Mouse (Mus musculus) monocyte, adult 5-6 weeks (primary cell): Measurements from ENCODE around the gene Gm49510. TPM values are rescaled to one million over a fixed set of nuclear protein-coding genes. Genes with fewer than 3 reads are reported as not detected.
A peak's percentile ranks its signal among the peaks of the same experiment; 100 is the strongest.

ENCODE experiments used
- ATAC-seq: fragments of 153-309, 156-312 bp; replicated peaks from 2 replicates; pipeline ENCODE4 v1.8.0; 2017; ENCODE audit warnings: mild to moderate bottlenecking; ENCODE audit not compliant: low TSS enrichment, insufficient number of reproducible peaks, severe bottlenecking, poor library complexity, low FRiP score
- total RNA-seq: library from RNA; stranded (forward); fragments of 200-1000, 200-491, 200-594 nt; gene quantifications from 3 replicates; pipeline ENCODE4 v1.2.3, GENCODE M21; 2017

Gene Gm49510
- 1.7 to 3.9 TPM (median 1.9 TPM) in 3 replicates for total RNA-seq

- no peak for ATAC-seq
Measured at GRCm38 (mm10) chr15:78899409-78899739, at the start of gene Gm49510. Gene Gm49510, plus strand, starts transcription at chr15:78899667.

GRCm38 (mm10) chr15:78850059-78850824 is 49.2 kb upstream of the Gm49510 start:
- ATAC-seq: no peak

GRCm38 (mm10) chr15:78850944-78851343 is 48.5 kb upstream of the Gm49510 start:
- ATAC-seq: no peak

GRCm38 (mm10) chr15:78851505-78852153 is 47.8 kb upstream of the Gm49510 start:
- ATAC-seq: peak; percentile 90

- no peak for ATAC-seq
Measured at GRCm38 (mm10) chr15:78855303-78855965, 44.0 kb upstream of the Gm49510 start, which contains the start of gene Lgals2. Gene Lgals2, minus strand, starts transcription at chr15:78855529.

GRCm38 (mm10) chr15:78857009-78857408 is 42.5 kb upstream of the Gm49510 start:
- ATAC-seq: no peak

GRCm38 (mm10) chr15:78859311-78859710 is 40.2 kb upstream of the Gm49510 start:
- no peak for ATAC-seq

- ATAC-seq: peak; percentile 32; the same call in 1 of the 2 replicates
Measured at GRCm38 (mm10) chr15:78859714-78860113, 39.8 kb upstream of the Gm49510 start.

GRCm38 (mm10) chr15:78862280-78862679 is 37.2 kb upstream of the Gm49510 start:
- peak; percentile 54 for ATAC-seq

- ATAC-seq: no peak
Measured at GRCm38 (mm10) chr15:78863154-78863553, 36.3 kb upstream of the Gm49510 start.

GRCm38 (mm10) chr15:78863852-78864253 is 35.6 kb upstream of the Gm49510 start:
- ATAC-seq: peak; percentile 58

GRCm38 (mm10) chr15:78868398-78868797 is 31.1 kb upstream of the Gm49510 start:
- no peak for ATAC-seq

- ATAC-seq: no peak
Measured at GRCm38 (mm10) chr15:78868826-78869233, 30.6 kb upstream of the Gm49510 start.

- peak; percentile 57 for ATAC-seq
Measured at GRCm38 (mm10) chr15:78869775-78870174, 29.7 kb upstream of the Gm49510 start.

GRCm38 (mm10) chr15:78872021-78872608 is 27.4 kb upstream of the Gm49510 start:
- ATAC-seq: no peak

GRCm38 (mm10) chr15:78873803-78874435 is 25.5 kb upstream of the Gm49510 start:
- no peak for ATAC-seq

GRCm38 (mm10) chr15:78874989-78875388 is 24.5 kb upstream of the Gm49510 start:
- no peak for ATAC-seq

- ATAC-seq: no peak
Measured at GRCm38 (mm10) chr15:78875537-78875936, 23.9 kb upstream of the Gm49510 start.

GRCm38 (mm10) chr15:78876258-78876696 is 23.2 kb upstream of the Gm49510 start:
- ATAC-seq: 0 out of 2 replicates have a peak, but pooled peaks have one; percentile 11
